Mouse (Mus musculus) forebrain, postnatal 0 days (tissue): ENCODE measurements around the gene Rbms2. TPM values are rescaled to one million over a fixed set of nuclear protein-coding genes. Genes with fewer than 3 reads are reported as not detected.
"Not testable (repeated sequence)": the region's sequence is repeated elsewhere in the genome, so short reads cannot be mapped to it uniquely, and the experiment has no call there.

Experiments
- ATAC-seq: fragments of 200-750 bp; cut with Nextera tagmentation; 2 replicates; pipeline ENCODE4 v1.8.0; 2017; ENCODE audit warnings: mild to moderate bottlenecking, moderate library complexity
- DNase-seq: peaks from one replicate; pipeline ENCODE4 v3.0.0-alpha.2; 2015
- H3K27ac ChIP-seq: fragments of 300-500 bp; sonication (generic); 2 replicates; pipeline ENCODE4 v1.5.1; 2014; ENCODE audit warnings: low read depth, mild to moderate bottlenecking, antibody characterized with exemption, low read length, moderate library complexity, mixed read lengths
- H3K27me3 ChIP-seq: fragments of 300-500 bp; sonication (generic); 2 replicates; pipeline ENCODE4 v1.6.1; 2014; ENCODE audit warnings: mild to moderate bottlenecking, low read length, mixed read lengths; ENCODE audit not compliant: insufficient read depth
- H3K36me3 ChIP-seq: fragments of 300-500 bp; sonication (generic); 2 replicates; pipeline ENCODE4 v1.6.1; 2014; ENCODE audit warnings: mild to moderate bottlenecking, moderate library complexity; ENCODE audit not compliant: insufficient read depth
- H3K4me1 ChIP-seq: fragments of 300-500 bp; sonication (generic); 2 replicates; pipeline ENCODE4 v1.6.1; 2014; ENCODE audit warnings: antibody characterized with exemption; ENCODE audit not compliant: insufficient read depth
- H3K4me2 ChIP-seq: fragments of 300-500 bp; sonication (generic); 2 replicates; pipeline ENCODE4 v1.6.1; 2014; ENCODE audit warnings: low read depth, mild to moderate bottlenecking, moderate library complexity
- H3K4me3 ChIP-seq: fragments of 300-500 bp; sonication (generic); 2 replicates; pipeline ENCODE4 v1.5.1; 2014; ENCODE audit warnings: low read depth, low read length, mixed read lengths
- H3K9ac ChIP-seq: fragments of 300-500 bp; sonication (generic); 2 replicates; pipeline ENCODE4 v1.6.1; 2014; ENCODE audit warnings: mild to moderate bottlenecking
- H3K9me3 ChIP-seq: fragments of 300-500 bp; sonication (generic); 2 replicates; pipeline ENCODE4 v1.6.1; 2016; ENCODE audit warnings: low read length
- CTCF ChIP-seq: sonication (generic); IDR thresholded peaks from 2 replicates; pipeline ENCODE4 v1.5.1; 2016; ENCODE audit warnings: antibody characterized with exemption, control low read depth, low read depth
- WGBS: fragments of 180-500 bp; shearing (Covaris S2); extraction: QIAGEN DNeasy Blood & Tissue Kit; methylation state at CpG from one replicate; pipeline ENCODE4 v1.1.7; 2014; 5-methylcytosine and 5-hydroxymethylcytosine counted together
- polyA plus RNA-seq: library from polyadenylated mRNA; unstranded; fragments of >200 nt; fragmentation: Nextera tagmentation; extraction: Ambion mirVana; gene quantifications from 2 replicates; pipeline ENCODE4 v1.2.1, GENCODE M21; 2015
- total RNA-seq: library from RNA; depleted of rRNA; stranded (reverse); fragments of >200 nt; gene quantifications from 2 replicates; pipeline ENCODE4 v1.2.3, GENCODE M21; 2014

The Rbms2 gene
- total and polyA plus RNA-seq, 2 experiments from 2014 or later: 5.6 to 9.9 TPM

DNA sequence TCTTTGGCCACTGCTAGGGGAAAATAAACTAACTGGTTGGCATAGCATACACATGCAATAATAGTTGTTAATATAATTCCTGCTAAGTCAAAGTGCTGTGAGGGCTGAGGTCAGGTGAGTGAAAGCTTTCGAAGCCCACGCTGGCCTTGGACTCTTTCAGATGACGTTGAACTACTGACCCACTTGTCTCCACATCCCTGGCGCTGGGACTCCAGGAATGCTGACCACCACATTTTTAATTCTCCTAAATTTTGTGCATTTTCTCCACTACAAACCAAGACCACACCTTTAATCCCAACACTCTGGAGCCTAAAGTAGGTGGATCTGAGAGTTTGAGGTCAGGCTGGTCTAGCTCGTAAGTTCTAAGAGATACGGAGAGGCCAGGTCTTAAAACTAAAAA lies 13.0 kb upstream of the Rbms2 start:
- H3K4me1 ChIP-seq: no peaks in the 10 kb centered on the region
- no peak overlapping the region for H3K9ac ChIP-seq
- no peak overlapping the region for H3K27ac ChIP-seq
- no peaks in the 10 kb centered on the region for H3K27me3 ChIP-seq
- no peak overlapping the region for H3K4me3 ChIP-seq
- no peak for ATAC-seq
- no peak overlapping the region for H3K4me2 ChIP-seq
- TF ChIP-seq CTCF: no peak
- no peaks in the 10 kb centered on the region for H3K9me3 ChIP-seq
- DNase-seq: no peak
- WGBS: 93% methylated on average over 6 of the region's 6 CpGs
- no peaks in the 10 kb centered on the region for H3K36me3 ChIP-seq

DNA sequence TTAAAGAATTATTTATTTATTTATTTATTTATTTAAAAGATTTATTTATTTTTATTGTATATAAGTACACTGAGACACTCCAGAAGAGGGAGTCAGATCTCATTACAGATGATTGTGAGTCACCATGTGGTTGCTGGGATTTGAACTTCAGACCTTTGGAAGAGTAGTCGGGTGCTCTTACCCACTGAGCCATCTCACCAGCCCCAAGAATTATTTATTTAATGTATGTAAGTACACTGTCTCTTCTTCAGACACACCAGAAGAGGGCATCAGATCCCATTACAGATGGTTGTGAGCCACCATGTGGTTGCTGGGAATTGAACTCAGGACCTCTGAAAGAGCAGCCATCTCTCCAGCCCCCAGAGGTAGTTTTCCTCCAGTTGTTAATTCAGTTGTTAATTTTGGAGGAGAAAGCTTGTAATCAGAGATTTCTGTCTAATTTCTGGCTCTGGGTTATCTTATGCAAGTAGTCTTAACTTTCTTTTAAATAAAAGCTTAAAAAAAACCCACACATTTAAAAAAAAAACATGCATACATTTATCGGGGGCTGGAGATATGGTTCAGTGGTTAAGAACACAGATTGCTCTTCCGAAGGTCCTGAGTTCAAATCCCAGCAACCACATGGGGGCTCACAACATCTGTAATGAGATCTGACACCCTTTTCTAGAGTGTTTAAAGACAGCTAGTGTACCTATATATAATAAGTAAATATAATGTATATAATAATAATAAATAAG lies 12.1 kb upstream of the Rbms2 start:
- not testable (repeated sequence) for H3K27ac ChIP-seq, H3K36me3 ChIP-seq, H3K4me1 ChIP-seq, H3K9me3 ChIP-seq, DNase-seq, H3K4me2 ChIP-seq, ATAC-seq, H3K9ac ChIP-seq, H3K4me3 ChIP-seq, H3K27me3 ChIP-seq
- 91% methylated on average over 3 of the region's 3 CpGs for WGBS

DNA sequence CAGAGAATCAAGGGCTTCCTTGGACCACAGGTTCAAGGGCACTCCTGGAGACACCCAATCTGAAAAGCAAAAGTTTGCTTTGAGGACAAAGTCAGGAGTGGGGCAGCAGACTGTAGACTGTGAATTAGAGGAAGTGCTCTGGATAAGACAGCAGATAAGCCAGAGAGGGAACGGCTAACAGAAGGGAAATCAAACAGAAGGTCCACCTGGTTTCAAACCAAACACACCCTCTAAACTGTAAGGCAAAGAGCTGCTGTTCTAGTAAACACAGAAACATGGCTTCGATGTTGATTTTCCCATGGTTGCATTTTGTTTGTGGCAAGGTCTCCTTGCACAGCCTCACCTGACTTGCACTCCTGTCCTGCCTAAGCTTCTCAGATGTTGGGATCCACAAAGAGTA lies 11.4 kb upstream of the Rbms2 start:
- Histone ChIP-seq H3K27me3 (no peaks in the 10 kb centered on the region), H3K36me3 (no peaks in the 10 kb centered on the region), H3K4me3 (no peak overlapping the region), H3K4me2 (no peak overlapping the region), H3K4me1 (no peaks in the 10 kb centered on the region), H3K9me3 (no peaks in the 10 kb centered on the region), H3K27ac (no peak overlapping the region), H3K9ac (no peak overlapping the region)
- no peak for TF ChIP-seq CTCF
- 83% methylated on average over 2 of the region's 2 CpGs for WGBS
- ATAC-seq (no peak), DNase-seq (no peak)

DNA sequence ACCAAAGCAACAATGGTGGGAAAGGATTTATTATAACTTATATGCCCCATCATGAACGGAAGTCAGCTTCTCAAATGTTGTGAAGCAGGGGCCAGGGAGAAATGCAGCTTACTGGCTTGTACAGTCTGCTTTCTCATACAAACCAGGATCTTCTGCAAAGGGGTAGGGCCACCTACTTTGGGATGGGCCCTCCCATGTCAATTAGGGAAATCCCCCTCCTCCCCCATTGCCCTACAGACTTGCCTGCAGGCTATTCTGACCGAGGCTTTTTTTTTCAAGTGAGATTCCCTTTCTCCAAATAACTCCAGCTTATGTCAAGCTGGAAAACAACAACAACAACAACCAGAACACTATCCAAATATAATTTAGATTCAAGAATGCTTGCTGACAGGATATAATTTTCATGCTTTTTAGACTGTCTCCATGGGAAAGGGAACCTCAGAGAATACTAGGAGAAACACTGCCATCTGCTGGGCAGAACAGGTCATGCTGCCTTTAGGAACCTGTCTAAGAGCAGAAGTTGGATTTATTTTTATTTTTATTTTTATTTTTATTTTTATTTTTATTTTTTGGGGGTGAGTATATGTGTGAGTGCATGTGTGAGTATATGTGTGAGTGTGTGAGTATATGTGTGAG lies 8.3 kb upstream of the Rbms2 start:
- peak; percentile 58 for ATAC-seq
- Histone ChIP-seq H3K27me3 (no peaks in the 10 kb centered on the region), H3K27ac (no peak overlapping the region), H3K9me3 (no peaks in the 10 kb centered on the region), H3K4me1 (no peaks in the 10 kb centered on the region), H3K9ac (no peak overlapping the region), H3K36me3 (no peaks in the 10 kb centered on the region), H3K4me2 (no peak overlapping the region), H3K4me3 (no peak overlapping the region)
- DNase-seq: peak; percentile 88
- 40% methylated on average over 2 of the region's 2 CpGs for WGBS
- peak; percentile 81 for TF ChIP-seq CTCF

DNA sequence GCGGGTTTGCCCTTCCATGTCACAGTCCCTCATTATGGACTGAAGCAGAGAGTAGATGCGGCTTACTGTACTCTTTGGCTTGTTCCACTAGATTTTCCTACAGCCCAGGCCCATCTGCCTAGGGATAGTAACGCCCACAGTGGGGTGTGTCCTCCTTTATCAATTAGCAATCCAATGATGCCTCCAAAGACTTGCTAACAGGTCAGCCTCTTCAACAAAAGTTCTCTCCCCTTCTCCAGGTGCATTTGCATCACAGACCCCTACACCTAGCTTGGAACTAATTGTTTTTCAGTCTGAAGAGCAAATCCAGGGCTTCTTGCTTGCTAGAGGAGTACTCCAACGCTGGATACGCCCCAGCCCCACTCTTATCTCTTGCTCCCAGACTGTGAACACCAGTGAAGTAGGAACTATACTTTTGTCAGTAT lies 7.1 kb upstream of the Rbms2 start:
- Histone ChIP-seq H3K27me3 (no peaks in the 10 kb centered on the region), H3K4me3 (no peak overlapping the region), H3K9me3 (no peaks in the 10 kb centered on the region), H3K4me1 (no peaks in the 10 kb centered on the region), H3K36me3 (no peaks in the 10 kb centered on the region), H3K4me2 (no peak overlapping the region), H3K27ac (no peak overlapping the region), H3K9ac (no peak overlapping the region)
- WGBS: 67% methylated on average over 5 of the region's 5 CpGs
- DNase-seq: no peak
- TF ChIP-seq CTCF: no peak
- no peak for ATAC-seq

DNA sequence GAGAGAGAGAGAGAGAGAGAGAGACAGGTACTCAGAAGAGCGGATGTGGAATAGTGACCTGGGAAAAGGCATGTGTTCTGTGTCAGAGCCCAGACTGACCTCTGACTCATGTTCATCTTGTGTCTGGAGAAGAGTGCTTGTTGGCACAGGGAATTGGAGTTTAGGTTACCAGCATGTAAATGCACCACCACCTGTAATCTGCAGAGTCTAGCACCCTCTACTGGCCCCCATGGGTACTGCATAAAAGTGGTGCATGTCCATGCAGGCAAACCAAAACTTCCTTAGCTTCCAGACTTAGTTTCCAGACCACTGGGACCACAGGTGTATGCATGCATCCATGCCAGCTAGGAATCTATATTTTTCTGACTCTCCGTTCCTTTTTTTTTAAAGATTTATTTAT lies 5.9 kb upstream of the Rbms2 start:
- ATAC-seq: no peak; the same call in 1 of the 2 replicates
- WGBS: 50% methylated on average over 2 of the region's 2 CpGs
- no peaks in the 10 kb centered on the region for H3K9me3 ChIP-seq
- H3K36me3 ChIP-seq: no peaks in the 10 kb centered on the region
- no peak overlapping the region for H3K27ac ChIP-seq
- peak; percentile 87 for DNase-seq
- no peaks in the 10 kb centered on the region for H3K4me1 ChIP-seq
- H3K27me3 ChIP-seq: no peaks in the 10 kb centered on the region
- H3K4me2 ChIP-seq: no peak overlapping the region
- TF ChIP-seq CTCF: peak; percentile 93
- H3K4me3 ChIP-seq: no peak overlapping the region
- no peak overlapping the region for H3K9ac ChIP-seq

DNA sequence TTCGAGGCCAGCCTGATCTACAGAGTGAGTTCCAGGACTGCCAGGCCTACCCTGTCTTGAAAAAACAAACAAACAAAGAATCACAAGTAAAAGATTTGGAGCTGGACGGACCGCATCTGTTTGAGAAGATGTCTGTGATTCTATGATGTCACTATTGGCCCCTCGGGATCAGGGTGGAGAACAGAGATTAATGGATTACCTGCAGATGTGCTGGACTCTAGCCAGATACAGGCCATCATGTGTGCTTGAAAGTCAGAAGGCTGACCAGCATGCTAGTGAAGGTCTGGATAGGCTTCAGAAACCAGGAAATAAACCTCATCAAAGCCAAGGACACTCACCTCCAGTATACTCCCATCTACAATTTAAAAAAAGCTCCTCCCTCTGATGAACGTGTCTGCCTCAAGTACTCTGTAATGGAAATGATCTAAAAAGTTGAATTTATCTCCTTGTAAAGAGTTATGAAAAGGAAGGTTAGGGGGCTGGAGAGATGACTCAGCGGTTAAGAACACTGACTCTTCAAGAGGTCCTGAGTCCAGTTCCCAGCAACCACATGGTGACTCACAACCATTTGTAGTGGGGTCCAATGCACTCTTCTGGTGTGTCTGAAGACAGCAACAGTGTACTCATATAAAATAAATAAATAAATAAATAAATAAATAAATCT lies 5.3 kb upstream of the Rbms2 start:
- Histone ChIP-seq H3K9ac (no peak overlapping the region), H3K27ac (no peak overlapping the region), H3K36me3 (no peaks in the 10 kb centered on the region), H3K27me3 (no peaks in the 10 kb centered on the region), H3K4me1 (no peaks in the 10 kb centered on the region), H3K4me3 (no peak overlapping the region), H3K4me2 (no peak overlapping the region), H3K9me3 (no peaks in the 10 kb centered on the region)
- 83% methylated on average over 6 of the region's 6 CpGs for WGBS
- no peak for ATAC-seq
- DNase-seq: no peak
- no peak for TF ChIP-seq CTCF
